Mouse (Mus musculus) cerebellum, adult 11 months (tissue): ENCODE data around the gene Zkscan17.

Experiments used
- DNase-seq: peaks from one replicate; pipeline ENCODE4 v3.0.0; 2022

Zkscan17 gene

GRCm38 (mm10) chr11:59450230-59450771, 76.2 kb downstream of the Zkscan17 start:
- no peak for DNase-seq

- DNase-seq: peak; percentile 92
Observed at GRCm38 (mm10) chr11:59449741-59450229, 76.8 kb downstream of the Zkscan17 start, which contains the start of gene Jmjd4. Gene Jmjd4 (plus strand): TSS chr11:59450045.

GRCm38 (mm10) chr11:59443102-59443501, 83.4 kb downstream of the Zkscan17 start:
- DNase-seq: no peak

- DNase-seq: no peak
Observed at GRCm38 (mm10) chr11:59437954-59438353, 88.6 kb downstream of the Zkscan17 start.
